Mouse (Mus musculus): Measurements from ENCODE around the gene Apoe. TPM values are rescaled to one million over a fixed set of nuclear protein-coding genes. Genes with fewer than 3 reads are reported as not detected.

Apoe gene
- total RNA-seq, 4 experiments from 2014 or later, result 1,704 to 2,821 (median 2,131) TPM

DNA sequence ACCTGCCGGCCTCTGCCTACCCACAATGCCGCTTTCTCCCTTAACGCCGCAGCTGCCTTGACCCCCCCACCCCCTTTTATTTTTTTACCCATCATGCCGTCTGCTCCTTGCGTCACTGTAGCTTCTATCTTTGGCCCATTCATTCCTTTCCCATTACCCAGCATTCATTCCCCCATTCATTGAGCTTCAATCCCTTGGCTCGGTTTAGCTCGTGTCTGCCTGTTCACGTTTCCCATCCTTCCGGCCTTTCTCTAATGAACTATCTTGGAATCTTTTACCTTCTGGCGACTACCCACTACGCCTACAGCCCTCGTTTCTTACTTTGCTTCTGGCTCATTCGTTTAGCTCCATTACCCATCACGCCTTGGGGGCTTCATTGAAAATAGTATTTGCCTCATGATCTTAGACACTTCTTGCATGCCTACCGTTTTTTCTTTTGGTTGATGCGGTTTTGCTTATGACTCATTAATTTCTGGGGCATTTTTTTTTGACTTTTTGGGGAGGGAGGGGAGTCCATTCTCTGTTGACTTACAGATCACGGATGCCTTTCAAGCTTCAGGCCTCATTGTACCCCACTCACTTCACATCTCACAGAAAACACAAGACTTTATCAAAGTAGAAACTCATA, 17.2 kb upstream of the Apoe start:
- peak in 1 of 2 experiments; percentile 42 for DNase-seq (ENCODE audit: low spot score in 2 of 2)

DNA sequence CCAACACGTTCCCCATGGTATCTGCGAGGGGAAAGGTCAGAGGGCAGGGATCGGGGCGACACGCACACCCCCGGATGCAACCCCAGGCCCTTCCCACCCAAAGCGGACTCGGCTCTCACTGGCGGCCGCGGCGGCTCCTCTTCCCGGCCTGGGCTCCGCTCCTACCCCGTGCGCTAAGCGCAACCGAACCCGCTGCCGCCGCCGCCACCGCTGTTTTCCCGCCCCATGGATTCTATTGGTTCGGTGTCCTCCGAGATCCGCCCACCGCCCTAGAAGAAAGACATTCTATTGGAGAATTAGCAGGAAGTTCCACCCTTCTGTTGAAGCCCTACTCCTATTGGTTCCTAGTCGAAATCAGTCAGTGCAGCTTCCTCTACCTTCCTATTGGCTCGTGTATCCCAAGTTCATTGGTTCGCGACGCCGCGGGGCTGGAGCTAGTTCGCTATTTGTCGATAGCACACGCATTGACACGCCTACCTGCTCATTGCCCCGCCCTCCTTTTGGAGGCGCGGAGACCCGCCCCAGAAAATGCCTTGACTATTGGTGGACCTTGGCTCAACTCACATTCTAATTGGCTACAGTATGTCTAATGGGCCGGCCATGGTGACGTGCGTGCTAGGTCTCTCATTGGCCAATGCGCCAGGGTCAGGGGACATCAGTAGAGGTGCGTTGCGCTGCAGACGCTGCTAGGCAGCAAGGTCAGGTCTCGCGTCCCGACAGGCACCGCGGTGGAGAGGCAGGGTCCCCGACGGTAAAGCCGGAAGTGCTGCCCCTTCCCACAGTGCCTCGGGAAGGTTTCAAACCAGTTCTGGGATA, 16.5 kb upstream of the Apoe start, which contains the start of gene Tomm40:
Tomm40 (minus strand) TSS at position 200 of the 816 bp plus-strand sequence.
- DNase-seq (ENCODE audit: low spot score in 2 of 2), result peak; percentile 97 to 100

DNA sequence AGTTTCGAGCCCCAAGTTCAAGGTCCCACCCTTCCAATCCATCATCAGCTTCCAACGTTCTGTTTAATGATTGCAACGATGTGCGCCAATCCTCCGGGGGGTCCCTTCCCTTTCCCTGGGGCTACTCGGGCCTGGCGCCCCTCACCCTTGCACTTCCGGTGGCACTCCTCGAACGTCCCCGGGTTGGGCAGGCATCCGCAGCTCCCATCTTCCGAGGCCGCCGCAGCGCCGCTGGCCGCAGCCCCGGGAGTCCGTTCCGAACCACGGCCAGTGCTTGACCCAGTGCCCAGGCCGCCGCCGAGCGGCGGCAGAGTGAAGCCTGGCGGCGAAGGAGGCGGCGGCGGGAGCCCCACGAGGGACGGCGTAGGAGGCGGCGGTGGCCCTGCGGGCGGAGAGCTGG, 15.8 kb upstream of the Apoe start:
- no peak for DNase-seq (ENCODE audit: low spot score in 2 of 2)

DNA sequence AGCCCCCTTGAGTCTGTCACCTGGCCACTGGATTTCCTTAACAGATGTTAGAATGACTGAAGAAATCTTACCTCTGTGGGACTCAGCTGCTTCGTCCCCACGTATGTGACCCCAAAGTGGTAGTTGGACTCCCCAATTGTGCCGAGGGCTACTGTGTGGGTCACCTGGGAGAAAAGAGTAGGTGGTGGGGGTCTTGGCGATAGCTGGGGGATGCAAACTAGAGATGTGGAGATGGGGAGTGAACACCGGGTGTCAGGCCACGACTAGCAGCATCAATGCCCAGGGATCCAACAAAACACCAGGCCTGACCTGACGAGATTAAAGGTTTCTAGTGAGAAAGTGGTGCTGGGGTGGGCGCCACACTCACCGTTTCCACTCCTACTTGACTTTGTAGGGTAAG, 14.6 kb upstream of the Apoe start:
- DNase-seq (ENCODE audit: low spot score in 2 of 2), result no peak

DNA sequence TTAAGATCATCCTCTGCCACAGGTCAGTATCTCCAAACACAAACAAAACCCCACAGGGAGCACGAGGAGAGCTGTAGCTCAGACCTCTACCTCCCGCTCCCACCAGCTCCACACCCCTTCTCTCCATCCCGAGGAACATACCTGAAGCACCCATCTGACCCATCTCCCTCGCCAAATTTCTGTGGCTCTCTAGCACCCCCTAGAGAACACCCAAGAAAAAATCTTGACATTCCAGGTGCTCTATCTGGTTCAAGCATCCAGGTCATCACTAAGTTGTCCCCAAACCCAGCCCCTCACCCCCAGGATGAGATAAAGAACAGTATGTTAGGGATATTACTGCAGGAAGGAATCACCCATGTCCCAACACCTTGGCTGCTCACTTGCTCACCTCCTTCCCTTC, 14.2 kb upstream of the Apoe start:
- DNase-seq (ENCODE audit: low spot score in 2 of 2), result no peak

DNA sequence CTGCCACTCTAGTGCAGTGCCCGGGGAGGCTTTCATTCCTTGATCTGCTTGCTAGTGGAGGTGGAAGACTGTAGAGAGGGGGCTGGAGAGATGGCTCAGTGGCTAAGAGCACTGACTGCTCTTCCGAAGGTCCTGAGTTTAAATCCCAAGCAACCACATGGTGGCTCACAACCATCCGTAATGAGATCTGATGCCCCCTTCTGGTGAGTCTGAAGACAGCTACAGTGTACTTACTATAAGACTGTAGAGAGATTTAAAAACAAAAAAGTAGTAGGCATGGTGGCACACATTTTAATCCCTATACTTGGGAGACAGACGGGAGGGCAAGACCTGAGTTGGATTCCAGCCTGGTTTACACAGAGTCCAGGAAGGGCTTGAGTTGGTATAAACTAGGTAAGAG, 13.4 kb upstream of the Apoe start:
- no peak for DNase-seq (ENCODE audit: low spot score in 2 of 2)

DNA sequence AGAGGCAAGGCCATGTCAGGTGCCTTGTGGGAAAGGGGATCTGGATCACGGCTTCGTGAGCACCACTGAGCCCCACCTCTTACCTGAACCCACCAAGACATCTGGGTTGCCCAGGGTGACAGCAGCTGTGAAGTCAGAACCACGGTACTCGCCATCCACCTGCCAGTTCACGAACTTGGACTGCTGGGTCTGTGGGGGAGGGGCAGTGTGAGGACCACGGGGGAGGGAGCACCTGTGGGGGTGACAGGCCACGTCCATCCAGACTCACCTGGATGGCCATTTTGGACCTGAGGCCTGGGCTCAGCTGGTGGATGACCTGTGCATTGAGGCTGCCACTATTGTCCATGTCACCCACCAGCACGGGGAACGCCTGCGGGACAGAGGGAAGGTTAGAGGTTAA, 11.7 kb upstream of the Apoe start:
- DNase-seq (ENCODE audit: low spot score in 2 of 2), result no peak

DNA sequence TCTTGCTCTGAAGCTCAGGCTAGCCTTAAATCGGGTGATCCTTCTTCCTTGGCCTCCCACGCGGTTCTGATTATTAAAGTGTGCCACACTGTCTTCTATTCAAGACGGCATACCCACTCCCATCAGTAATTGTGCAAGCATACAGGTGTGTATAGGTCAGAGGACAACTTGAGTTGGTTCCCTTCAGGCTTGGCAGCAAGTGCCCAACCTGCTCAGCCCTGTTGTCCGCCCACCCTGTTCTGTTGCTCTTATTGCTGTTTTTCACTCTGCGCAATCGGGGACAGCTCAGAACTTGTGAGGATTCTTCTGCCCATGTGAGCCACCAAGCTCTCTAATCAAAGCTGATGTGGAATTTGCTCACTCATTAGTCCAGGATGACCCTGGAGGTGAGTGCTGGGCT, 6.3 kb upstream of the Apoe start:
- no peak for DNase-seq (ENCODE audit: low spot score in 2 of 2)

DNA sequence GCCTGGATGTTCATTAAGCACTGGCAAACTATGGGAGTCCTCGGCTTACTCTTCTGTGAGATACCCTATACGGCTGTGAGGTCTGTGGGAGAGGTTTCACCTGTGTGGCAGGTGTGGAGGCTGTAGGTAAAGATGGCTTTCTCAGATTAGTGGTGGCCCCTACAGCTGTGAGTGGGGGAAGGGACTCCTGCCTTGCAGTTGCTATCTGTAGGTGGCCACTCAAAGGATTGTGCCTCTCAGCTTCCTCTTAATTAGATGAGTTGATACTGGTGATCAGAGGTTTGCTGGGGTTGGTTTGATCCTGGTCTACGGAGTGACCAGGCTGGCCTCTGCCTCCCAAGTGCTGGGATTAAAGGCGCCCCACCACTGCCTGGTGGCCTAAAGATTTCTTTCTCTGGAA, 5.5 kb upstream of the Apoe start:
- DNase-seq (ENCODE audit: low spot score in 2 of 2), result no peak

DNA sequence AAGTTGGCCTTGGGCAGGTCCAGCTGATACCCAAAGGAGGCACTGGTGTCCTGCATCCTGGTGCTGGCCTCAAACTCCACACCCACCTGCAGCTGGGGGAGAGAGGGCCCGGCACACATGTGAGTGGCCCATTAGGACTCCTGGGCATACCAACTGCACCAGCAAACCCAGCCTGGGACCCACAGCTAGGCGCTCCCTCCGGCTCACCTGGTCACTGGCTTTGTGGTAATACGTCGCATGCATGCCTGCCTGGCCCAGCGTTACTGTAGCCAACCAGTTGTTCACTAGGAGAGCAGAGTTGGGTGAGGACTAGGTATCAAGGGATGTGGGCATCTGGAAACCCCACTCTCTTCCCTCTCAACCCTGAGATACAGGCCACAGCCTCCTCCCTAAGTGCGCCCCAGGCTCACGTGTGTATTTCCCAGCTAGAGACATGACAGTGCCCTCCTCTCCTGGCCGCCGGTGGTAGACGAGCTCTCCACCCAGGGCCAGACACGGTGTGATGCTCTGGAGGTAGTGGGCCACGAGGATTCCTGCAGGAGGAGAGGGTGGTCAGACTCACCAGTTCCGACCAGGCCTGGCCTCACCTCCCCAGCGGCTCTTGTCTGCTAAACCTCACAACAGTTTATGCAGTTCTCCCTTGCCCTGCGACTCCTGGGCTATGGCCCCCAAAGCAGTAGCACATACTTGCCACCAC, 4.0 kb upstream of the Apoe start:
- no peak for DNase-seq (ENCODE audit: low spot score in 2 of 2)

DNA sequence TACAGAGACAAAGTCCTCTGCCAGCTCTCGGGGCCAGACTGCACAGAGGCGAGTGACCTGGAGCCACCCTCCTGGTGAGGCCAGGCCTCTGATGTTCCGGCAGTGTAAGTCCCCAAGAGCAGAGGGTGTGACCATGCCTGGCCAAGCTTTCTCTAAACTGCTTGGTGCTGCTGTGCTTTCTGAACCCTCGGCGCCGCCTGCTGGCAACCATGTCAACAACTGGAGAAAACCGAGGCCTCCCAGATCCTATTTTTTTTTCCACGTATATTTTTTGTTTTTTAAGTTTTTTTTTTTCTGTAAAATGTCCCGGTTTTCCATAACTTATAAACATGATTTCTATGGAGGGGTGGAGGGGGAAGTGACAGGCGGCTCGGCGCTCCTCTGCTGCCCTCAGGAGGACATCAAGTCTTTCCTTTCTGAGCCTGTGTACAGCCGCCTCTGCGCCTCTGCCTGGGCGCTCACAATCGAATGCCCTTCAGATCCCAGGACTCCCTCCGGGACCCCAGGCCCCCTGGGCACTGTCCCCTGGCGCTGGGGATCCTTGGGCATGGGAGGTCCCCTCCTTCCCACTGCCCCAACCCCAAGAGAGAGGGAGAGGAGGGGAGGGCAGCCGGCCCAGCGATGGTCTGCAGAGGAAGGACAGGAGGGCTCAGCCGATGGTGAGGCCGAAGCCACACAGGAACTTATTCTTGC, 2.2 kb upstream of the Apoe start:
- peak; percentile 47 to 60 for DNase-seq (ENCODE audit: low spot score in 2 of 2)

DNA sequence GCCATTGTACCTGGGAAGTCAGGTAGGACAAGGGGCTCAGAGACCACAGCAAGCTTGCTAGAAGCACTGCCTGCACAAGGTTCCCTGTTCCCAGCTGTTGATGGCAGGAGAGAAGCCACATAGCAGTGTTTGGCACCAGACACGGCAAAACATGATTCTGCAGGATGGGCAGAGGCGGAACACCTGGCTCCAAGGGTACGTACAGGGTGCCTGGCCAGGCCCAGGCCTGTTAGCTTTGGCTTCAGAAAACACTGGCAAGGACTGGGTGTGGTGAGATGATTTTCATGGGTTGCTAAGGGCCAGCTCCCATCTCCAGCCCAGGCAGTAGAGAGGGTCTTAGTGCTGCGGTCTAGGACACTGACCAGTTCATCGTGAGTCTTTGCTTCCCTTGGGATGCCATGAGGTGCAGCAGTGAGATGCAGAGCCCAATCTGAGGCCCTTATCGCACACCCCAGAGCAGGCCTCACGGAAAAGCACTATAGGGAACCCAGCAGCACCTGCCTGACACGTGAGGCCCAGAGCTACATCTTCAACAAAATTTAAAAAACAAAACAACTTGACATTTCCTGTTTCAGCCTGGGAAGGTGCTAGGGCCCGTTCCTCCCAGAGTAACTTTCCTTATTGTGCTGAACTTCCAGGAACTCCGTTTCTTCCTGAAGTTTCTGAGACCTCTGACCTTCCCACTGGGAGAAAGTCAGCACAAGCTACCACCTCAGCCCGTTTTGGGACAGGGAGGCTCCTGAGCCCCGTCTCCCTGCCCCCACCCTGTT, 1.5 kb upstream of the Apoe start:
- DNase-seq (ENCODE audit: low spot score in 2 of 2), result no peak

DNA sequence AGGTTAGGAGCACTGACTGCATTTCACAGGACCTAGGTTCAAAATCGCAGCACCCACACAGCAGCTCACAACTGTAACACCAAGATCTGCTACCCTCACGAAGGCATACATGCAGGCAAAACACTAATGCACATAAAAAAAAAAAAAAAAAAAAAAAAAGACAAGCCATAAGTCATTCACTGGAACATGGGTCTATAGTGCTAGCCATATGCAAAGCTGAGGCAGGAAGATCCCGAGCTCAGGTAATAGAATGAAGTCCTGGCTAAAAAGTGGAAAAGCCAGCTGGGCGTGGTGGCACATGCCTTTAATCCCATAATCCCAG, 800 bp upstream of the Apoe start:
- no peak for DNase-seq (ENCODE audit: low spot score in 2 of 2)

DNA sequence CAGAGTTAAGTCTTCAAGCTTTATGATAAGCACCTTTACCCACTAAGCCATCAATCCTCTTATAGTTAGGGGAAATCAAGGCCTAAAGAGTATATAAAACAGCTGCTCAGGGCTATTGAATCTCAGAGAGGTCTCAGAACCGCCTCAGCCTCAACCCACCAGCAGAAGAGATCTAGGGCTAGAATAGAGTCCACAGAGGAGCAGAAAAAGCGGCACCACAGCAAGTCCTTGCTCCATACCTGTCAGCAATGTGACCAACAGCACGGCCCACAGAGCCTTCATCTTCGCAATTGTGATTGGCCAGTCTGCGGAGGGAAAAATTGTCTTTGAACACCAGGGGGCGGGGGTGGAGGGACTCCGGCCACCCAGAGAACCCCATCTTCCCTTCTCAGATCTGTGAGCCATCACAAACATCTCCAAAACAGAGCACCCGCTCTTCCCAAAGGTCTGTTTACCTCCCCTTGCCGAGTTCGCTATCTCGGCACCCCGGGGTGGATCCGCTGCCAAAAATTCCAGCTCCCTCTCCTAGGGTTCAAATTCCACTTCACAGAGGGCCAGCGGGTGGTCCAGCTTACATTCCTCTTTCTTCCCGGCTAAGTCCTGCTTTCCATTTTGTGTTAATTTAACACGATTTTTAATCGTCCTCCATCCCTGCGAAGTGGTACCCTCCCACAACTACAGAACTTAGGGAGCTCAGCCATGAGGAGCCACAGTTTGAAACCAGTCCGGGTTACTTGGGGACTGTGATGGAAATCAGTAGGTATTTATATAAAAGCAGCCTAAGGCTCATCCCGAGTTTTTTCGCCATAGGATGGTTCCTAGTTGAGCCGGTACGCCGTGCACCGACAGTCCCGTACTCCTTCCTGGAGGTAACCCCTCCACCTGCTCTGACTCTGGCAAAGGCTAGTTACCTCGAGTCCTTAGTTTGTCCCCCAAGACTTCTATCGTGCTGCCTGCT, 760 bp downstream of the Apoe start:
- no peak for DNase-seq (ENCODE audit: low spot score in 2 of 2)

DNA sequence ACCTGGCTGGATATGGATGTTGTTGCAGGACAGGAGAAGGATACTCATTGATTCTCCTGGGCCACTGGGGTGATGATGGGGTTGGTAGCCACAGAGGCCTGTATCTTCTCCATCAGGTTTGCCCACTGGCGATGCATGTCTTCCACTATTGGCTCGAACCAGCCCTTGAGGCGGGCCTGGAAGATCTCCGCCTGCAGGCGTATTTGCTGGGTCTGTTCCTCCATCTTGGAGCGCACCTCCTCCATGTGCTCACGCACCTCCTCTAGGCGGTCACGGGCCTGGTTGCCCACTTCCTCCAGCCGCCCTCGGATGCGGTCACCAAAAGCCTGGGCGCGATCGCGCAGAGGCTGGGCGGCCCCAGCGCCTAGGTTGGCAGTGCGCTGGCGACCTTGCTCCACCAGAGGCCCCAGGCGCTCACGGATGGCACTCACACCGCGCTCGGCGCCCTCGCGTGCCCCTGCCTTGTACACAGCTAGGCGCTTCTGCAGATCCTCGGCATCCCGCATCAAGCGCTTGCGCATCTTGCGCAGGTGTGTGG, 2.6 kb downstream of the Apoe start:
- no peak for DNase-seq (ENCODE audit: low spot score in 2 of 2)

DNA sequence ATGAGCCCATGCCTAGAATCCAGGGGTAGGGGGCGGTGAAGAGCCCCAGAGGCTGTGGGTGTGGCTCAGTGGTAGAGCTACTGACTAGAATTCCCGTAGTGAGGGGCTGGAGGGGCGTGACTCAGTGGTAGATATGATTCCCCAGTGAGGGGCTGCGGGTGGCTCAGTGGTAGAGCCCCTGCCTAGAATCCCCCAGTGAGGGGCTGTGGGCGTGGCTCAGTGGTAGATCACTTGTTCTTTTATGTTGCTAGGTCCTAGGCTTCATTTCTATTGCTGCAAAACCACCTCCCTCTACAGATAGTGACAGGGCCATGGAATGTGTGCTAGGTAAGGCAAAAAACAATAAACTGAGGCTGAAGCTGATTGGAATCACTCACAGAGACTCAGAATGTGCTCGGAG, 3.1 kb downstream of the Apoe start:
- no peak for DNase-seq (ENCODE audit: low spot score in 2 of 2)

DNA sequence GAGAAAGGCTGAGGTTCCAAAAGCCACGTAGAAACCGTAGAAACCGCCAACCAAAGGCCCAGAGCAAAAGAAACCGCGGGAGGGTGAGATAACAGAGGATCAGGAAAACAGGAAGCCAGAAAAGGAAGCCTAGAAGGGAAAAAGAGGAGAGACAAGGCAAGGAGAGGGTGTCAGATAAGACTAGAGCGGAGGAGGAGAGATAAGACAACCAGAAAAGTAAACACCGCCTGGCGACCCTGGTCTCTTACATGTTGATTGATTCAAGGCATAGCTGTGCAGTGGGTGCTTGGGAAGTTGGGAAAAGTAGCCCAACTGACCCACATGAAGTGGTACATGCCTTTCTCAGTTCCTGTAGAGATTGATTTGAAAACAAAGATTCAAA, 3.8 kb downstream of the Apoe start:
- DNase-seq (ENCODE audit: low spot score in 2 of 2), result no peak

DNA sequence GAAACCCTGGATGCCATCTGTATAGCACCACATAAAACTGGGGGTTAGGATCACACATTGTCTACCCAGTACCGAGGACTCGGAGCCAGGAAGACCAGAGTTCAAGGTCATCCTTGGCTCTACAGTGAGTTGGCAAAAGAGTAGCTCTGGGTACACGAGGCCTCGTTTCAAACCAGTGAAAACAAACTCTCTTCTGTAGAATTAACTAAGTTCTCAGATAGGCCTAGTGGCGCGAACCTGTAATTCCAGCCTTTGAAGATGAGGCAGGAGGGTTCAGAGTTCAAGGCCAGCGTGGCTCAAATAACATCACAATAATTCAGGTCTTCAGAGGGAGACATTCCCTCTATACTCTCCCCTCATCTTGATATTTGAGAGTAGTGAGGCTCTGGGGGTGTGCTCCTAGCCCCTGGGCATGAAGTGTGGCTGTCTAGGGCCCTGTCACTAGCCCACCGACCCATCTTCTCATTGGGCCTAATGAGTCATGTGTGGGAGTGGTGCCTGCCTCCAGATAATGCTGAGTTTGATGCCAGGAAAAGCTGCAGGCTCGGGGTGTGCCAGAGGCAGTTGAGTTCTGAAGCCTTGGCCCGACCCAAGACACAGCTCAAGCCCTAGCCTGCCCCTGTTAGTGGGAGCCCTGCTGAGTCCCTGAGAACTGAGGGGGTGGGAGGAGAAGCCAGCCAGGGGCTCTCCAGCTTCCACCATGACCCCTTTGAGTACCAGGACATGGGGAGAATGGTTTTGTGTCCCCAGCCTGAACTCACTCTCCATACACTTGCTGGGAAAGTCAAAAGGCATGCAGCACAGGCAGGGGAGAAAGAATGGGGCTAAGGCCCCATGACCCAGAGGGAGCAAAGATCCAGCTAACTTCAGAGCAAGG, 4.4 kb downstream of the Apoe start:
- DNase-seq (ENCODE audit: low spot score in 2 of 2), result no peak

DNA sequence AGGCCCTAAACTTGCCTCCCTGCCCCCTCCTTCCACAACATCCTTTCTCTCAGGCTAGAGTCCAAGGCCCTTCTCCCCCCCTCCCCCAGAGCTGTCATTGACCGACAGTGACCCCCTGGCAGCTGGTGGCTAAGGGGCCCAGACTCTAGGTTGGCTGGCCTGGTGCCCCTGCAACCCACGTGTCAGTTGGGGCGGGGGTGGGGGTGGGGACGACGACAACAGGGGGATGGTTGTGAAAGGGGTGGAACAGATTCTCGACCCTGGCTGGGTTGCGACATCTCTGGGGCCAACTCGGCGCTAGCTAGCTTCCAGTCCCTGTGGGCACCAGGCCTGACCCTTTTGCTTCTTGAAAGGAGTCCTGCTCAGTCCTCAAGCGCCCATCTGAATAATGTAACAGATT, 5.6 kb downstream of the Apoe start:
- DNase-seq (ENCODE audit: low spot score in 2 of 2), result peak in 1 of 2 experiments; percentile 67

Measured in left cerebral cortex, adult 8-10 months (tissue).